Mouse (Mus musculus) liver, embryonic 14.5 days (tissue): ENCODE measurements around the gene Brms1. TPM values are rescaled to one million over a fixed set of nuclear protein-coding genes. Genes with fewer than 3 reads are reported as not detected.
A peak's percentile ranks its signal among the peaks of the same experiment; 100 is the strongest.

Experiments used
- ATAC-seq: fragments of 200-750 bp; cut with Nextera tagmentation; 2 replicates; pipeline ENCODE4 v1.8.0; 2017; ENCODE audit warnings: moderate number of reproducible peaks, mild to moderate bottlenecking, moderate library complexity; ENCODE audit not compliant: insufficient read depth
- DNase-seq, 3 experiments: peaks; one replicate each; pipeline ENCODE4 v3.0.0-alpha.2; 2012 to 2013; ENCODE audit warnings: low read depth in 3 of 3, low spot score in 3 of 3
- H3K27ac ChIP-seq: fragments of 300-500 bp; sonication (generic); 2 replicates; pipeline ENCODE4 v1.5.1; 2014; ENCODE audit warnings: moderate library complexity, mild to moderate bottlenecking, control low read depth, inconsistent platforms
- H3K27me3 ChIP-seq: fragments of 300-500 bp; sonication (generic); 2 replicates; pipeline ENCODE4 v1.6.1; 2014; ENCODE audit warnings: mild to moderate bottlenecking, low read length, moderate library complexity; ENCODE audit not compliant: control insufficient read depth, insufficient read depth
- H3K36me3 ChIP-seq: fragments of 300-500 bp; sonication (generic); replicated peaks from 2 replicates; pipeline ENCODE4 v1.6.1; 2014; ENCODE audit warnings: low read depth; ENCODE audit not compliant: control insufficient read depth, insufficient read depth
- H3K4me1 ChIP-seq, 2 experiments: fragments of 200-500 bp in 1 of 2; fragments of 300-500 bp in 1 of 2; sonication (generic) in 1 of 2; replicated peaks; 2 replicates each; pipeline ENCODE4 v1.6.1; 2012 to 2014; ENCODE audit warnings: antibody characterized with exemption in 1 of 2, inconsistent platforms in 1 of 2, low read length in 1 of 2; ENCODE audit not compliant: control insufficient read depth in 2 of 2, insufficient read depth in 2 of 2
- H3K4me2 ChIP-seq: fragments of 300-500 bp; sonication (generic); 2 replicates; pipeline ENCODE4 v1.6.1; 2014; ENCODE audit warnings: low read depth, mild to moderate bottlenecking, control low read depth, moderate library complexity
- H3K4me3 ChIP-seq, 2 experiments: fragments of 200-500 bp in 1 of 2; fragments of 300-500 bp in 1 of 2; sonication (generic) in 1 of 2; 2 replicates each; pipeline ENCODE4 v1.5.1; 2012 to 2014; ENCODE audit warnings: low read depth in 2 of 2, low read length in 2 of 2, mild to moderate bottlenecking in 2 of 2, control low read depth in 1 of 2, inconsistent platforms in 1 of 2, moderate library complexity in 1 of 2; ENCODE audit not compliant: insufficient read depth in 1 of 2
- H3K9ac ChIP-seq: fragments of 300-500 bp; sonication (generic); replicated peaks from 2 replicates; pipeline ENCODE4 v1.6.1; 2014; ENCODE audit warnings: mild to moderate bottlenecking, control low read depth, moderate library complexity
- H3K9me3 ChIP-seq: fragments of 300-500 bp; sonication (generic); 2 replicates; pipeline ENCODE4 v1.6.1; 2016; ENCODE audit warnings: low read length, mixed read lengths; ENCODE audit not compliant: control insufficient read depth
- CTCF ChIP-seq: IDR thresholded peaks from 2 replicates; pipeline ENCODE4 v1.5.1; 2016; ENCODE audit warnings: antibody characterized with exemption, low read depth, control low read depth
- EP300 ChIP-seq: IDR thresholded peaks from 2 replicates; pipeline ENCODE4 v1.6.1; 2016; ENCODE audit warnings: antibody characterized with exemption, low read depth
- WGBS: fragments of 180-500 bp; shearing (Covaris S2); extraction: QIAGEN DNeasy Blood & Tissue Kit; methylation state at CpG from one replicate; pipeline ENCODE4 v1.1.7; 2014; ENCODE audit not compliant: insufficient replicate concordance; 5-methylcytosine and 5-hydroxymethylcytosine counted together
- polyA plus RNA-seq, 2 experiments: library from polyadenylated mRNA; depleted of rRNA in 1 of 2; stranded (reverse) in 1 of 2; unstranded in 1 of 2; fragments of >200 nt; fragmentation: Nextera tagmentation in 1 of 2; extraction: Ambion mirVana in 1 of 2; gene quantifications; 2 replicates each; pipeline versions ENCODE4 v1.2.1 to v1.2.3; 2012 to 2014

Brms1 gene
- polyA plus RNA-seq, 2 experiments: 19.9 to 26.4 TPM

DNA sequence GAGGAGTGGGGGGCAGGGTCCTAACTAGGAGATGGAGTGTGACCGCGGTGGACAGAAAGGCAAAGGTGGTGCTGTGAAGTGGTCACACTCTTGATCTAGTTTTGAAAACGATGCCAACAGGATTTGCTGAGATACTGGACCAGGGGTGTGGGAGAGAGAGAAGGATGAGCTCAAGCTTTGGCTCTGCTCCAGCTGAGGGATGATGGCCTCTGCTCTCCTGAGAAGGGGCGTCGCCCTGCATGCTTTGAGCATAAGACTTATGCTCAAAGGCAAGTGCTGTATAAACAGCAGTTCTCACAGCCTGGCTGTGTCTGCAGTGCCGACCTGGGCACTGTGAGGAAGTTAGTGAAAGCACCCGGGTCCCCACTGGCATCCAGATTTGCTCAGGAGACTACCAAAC lies 23.9 kb downstream of the Brms1 start:
- Histone ChIP-seq H3K4me2 (no peak overlapping the region), H3K27ac (no peak overlapping the region), H3K36me3 (no peaks in the 10 kb centered on the region), H3K9me3 (no peaks in the 10 kb centered on the region), H3K9ac (no peak overlapping the region), H3K27me3 (peaks cover 15% of the 10 kb centered on the region), H3K4me1 (peaks cover 14 to 21% of the 10 kb centered on the region in 2 experiments), H3K4me3 (no peak overlapping the region)
- DNase-seq (no peak), ATAC-seq (no peak)
- WGBS: 53% methylated on average over 7 of the region's 7 CpGs
- no peak for TF ChIP-seq EP300
- TF ChIP-seq CTCF: no peak

DNA sequence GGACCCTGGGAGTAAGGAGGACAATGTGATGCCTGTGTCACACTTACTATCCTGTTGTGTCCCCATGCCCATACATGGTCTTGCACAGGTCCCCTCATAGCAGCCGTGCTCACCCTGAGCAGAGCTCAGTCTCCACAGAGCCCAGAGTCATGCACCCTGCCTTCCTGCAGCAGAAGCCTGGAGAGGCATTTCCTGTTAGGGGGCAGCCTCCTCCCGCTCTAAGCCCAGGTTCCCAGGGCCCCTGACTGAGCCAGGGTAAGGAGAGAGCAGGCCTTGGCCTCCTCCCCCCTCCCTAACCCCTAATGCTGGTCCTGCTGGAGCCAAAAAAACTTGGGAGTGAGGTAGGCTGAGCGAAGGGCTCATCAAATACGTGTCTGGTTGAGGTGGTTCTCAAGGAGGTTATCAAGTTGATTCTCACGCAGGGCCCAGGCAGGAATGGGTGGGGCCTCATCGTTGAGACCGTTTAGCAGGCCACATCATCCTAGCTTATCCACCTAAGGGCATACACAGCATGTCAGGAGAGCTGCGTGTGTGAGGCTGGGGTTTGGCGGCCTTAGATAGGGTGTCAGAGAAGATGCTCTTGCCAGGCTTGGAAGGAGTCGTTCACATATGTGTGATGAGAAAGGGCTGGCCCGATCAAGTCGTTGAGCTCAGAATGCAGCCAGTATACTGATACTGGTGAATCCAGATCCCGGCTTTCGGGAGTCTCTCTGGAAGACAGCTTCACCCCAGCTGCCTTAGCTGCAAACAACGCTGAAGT lies 26.1 kb downstream of the Brms1 start:
- peak; percentile 65 to 72 (median 71) for DNase-seq
- WGBS: 1% methylated on average over 15 of the region's 15 CpGs
- Histone ChIP-seq H3K27me3 (peaks cover 16% of the 10 kb centered on the region), H3K9me3 (no peaks in the 10 kb centered on the region), H3K4me3 (peak overlapping the region in 1 of 2 experiments; percentile 51; a peak in 1 of 4 replicates), H3K9ac (peak overlapping the region; percentile 55), H3K36me3 (no peaks in the 10 kb centered on the region), H3K27ac (peak overlapping the region; percentile 74), H3K4me2 (peak overlapping the region; percentile 79), H3K4me1 (peaks cover 23 to 24% of the 10 kb centered on the region in 2 experiments)
- ATAC-seq: peak; percentile 87
- TF ChIP-seq CTCF (no peak), EP300 (peak; percentile 56)

GRCm38 (mm10) chr19:5067867-5068569 lies 26.9 kb downstream of the Brms1 start, which contains the start of gene Cd248:
Cd248 (plus strand) TSS chr19:5068078.
- WGBS: 2% methylated on average over 56 of the region's 56 CpGs
- H3K9ac ChIP-seq: peak within 1 kb of the TSS; percentile 55
- H3K27ac ChIP-seq: peak within 1 kb of the TSS; percentile 74
- peak within 1 kb of the TSS; percentile 79 for H3K4me2 ChIP-seq
- H3K27me3 ChIP-seq: peaks cover 16% of the 10 kb centered on the region
- ATAC-seq: peak; percentile 21; the same call in 1 of the 2 replicates
- no peaks in the 10 kb centered on the region for H3K9me3 ChIP-seq
- TF ChIP-seq EP300 (no peak), CTCF (no peak)
- peak within 1 kb of the TSS; percentile 15 to 51 for H3K4me3 ChIP-seq
- no peak for DNase-seq
- no peaks in the 10 kb centered on the region for H3K36me3 ChIP-seq
- peaks cover 30 to 31% of the 10 kb centered on the region in 2 experiments for H3K4me1 ChIP-seq

DNA sequence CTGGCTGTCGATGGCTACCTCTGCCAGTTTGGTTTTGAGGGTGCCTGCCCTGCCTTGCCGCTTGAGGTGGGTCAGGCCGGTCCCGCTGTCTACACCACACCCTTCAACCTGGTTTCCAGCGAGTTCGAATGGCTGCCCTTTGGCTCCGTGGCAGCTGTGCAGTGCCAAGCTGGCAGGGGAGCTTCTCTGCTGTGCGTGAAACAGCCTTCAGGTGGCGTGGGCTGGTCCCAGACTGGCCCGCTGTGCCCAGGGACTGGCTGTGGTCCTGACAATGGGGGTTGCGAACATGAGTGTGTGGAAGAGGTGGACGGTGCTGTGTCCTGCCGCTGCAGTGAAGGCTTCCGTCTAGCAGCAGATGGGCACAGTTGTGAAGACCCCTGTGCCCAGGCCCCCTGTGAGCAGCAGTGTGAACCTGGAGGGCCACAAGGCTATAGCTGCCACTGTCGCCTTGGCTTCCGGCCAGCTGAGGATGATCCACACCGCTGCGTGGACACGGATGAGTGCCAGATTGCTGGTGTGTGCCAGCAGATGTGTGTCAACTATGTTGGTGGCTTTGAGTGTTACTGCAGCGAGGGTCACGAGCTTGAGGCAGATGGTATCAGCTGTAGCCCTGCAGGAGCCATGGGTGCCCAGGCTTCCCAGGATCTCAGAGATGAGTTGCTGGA lies 27.5 kb downstream of the Brms1 start:
- Histone ChIP-seq H3K4me1 (peaks cover 30 to 31% of the 10 kb centered on the region in 2 experiments), H3K27ac (no peak overlapping the region)
- 43% methylated on average over 21 of the region's 21 CpGs for WGBS

More for the DNA sequence above, 27.5 kb downstream of the Brms1 start:
- Histone ChIP-seq H3K9me3 (no peaks in the 10 kb centered on the region), H3K36me3 (no peaks in the 10 kb centered on the region), H3K9ac (peak overlapping the region; percentile 55), H3K4me3 (peak overlapping the region; percentile 15 to 51), H3K4me2 (peak overlapping the region; percentile 79), H3K27me3 (peaks cover 16% of the 10 kb centered on the region)
- DNase-seq: no peak
- ATAC-seq: no peak
- TF ChIP-seq EP300 (no peak), CTCF (peak; percentile 27; the same call in 1 of the 2 replicates)
